Mouse (Mus musculus): Measurements from ENCODE around the gene Gm8094. TPM values are rescaled to one million over a fixed set of nuclear protein-coding genes. Genes with fewer than 3 reads are reported as not detected.
"Not testable (repeated sequence)": the region's sequence is repeated elsewhere in the genome, so short reads cannot be mapped to it uniquely, and the experiment has no call there.

The Gm8094 gene
- polyA plus RNA-seq (2015; fragmentation: Nextera tagmentation; extraction: Ambion mirVana), result 0.11 TPM in 1 of 2 replicates, not detected in the other

GRCm38 (mm10) chr14:43076543-43076942 lies at the start of gene Gm8094:
TSS of gene Gm8094 (minus strand) at chr14:43076643.
- H3K4me3 ChIP-seq (ENCODE audit: low read length); H3K27ac ChIP-seq (ENCODE audit: low read length); ATAC-seq (replicated peaks; ENCODE audit: extremely low read depth, insufficient read depth, low FRiP score); H3K4me2 ChIP-seq (ENCODE audit: low read depth, low read length); H3K9ac ChIP-seq (ENCODE audit: low read length); H3K9me3 ChIP-seq (replicated peaks; ENCODE audit: control insufficient read depth, low read length); H3K36me3 ChIP-seq (ENCODE audit: control insufficient read depth, insufficient read depth); H3K27me3 ChIP-seq (ENCODE audit: control insufficient read depth, insufficient read depth, low read length); H3K4me1 ChIP-seq (ENCODE audit: control insufficient read depth, insufficient read depth, low read length): not testable (repeated sequence)
- 77% methylated on average over 2 of the region's 2 CpGs for WGBS

- H3K9ac ChIP-seq (ENCODE audit: low read length); ATAC-seq (replicated peaks; ENCODE audit: extremely low read depth, insufficient read depth, low FRiP score); H3K4me3 ChIP-seq (ENCODE audit: low read length); H3K4me1 ChIP-seq (ENCODE audit: control insufficient read depth, insufficient read depth, low read length); H3K27ac ChIP-seq (ENCODE audit: low read length); H3K9me3 ChIP-seq (replicated peaks; ENCODE audit: control insufficient read depth, low read length); H3K36me3 ChIP-seq (ENCODE audit: control insufficient read depth, insufficient read depth); H3K4me2 ChIP-seq (ENCODE audit: low read depth, low read length); H3K27me3 ChIP-seq (ENCODE audit: control insufficient read depth, insufficient read depth, low read length): not testable (repeated sequence)
- WGBS, result 59% methylated on average over 1 of the region's 3 CpGs
Observed at GRCm38 (mm10) chr14:43119673-43120072, 43.2 kb upstream of the Gm8094 start.

- H3K4me2 ChIP-seq (ENCODE audit: low read depth, low read length); H3K9ac ChIP-seq (ENCODE audit: low read length); H3K4me3 ChIP-seq (ENCODE audit: low read length); H3K27me3 ChIP-seq (ENCODE audit: control insufficient read depth, insufficient read depth, low read length); H3K36me3 ChIP-seq (ENCODE audit: control insufficient read depth, insufficient read depth); ATAC-seq (replicated peaks; ENCODE audit: extremely low read depth, insufficient read depth, low FRiP score); H3K27ac ChIP-seq (ENCODE audit: low read length); H3K4me1 ChIP-seq (ENCODE audit: control insufficient read depth, insufficient read depth, low read length); H3K9me3 ChIP-seq (replicated peaks; ENCODE audit: control insufficient read depth, low read length): not testable (repeated sequence)
- 76% methylated on average over 3 of the region's 3 CpGs for WGBS
Observed at GRCm38 (mm10) chr14:43100301-43100700, 23.9 kb upstream of the Gm8094 start, which contains the start of gene Gm8104. TSS of gene Gm8104 (plus strand) at chr14:43100601.

DNA sequence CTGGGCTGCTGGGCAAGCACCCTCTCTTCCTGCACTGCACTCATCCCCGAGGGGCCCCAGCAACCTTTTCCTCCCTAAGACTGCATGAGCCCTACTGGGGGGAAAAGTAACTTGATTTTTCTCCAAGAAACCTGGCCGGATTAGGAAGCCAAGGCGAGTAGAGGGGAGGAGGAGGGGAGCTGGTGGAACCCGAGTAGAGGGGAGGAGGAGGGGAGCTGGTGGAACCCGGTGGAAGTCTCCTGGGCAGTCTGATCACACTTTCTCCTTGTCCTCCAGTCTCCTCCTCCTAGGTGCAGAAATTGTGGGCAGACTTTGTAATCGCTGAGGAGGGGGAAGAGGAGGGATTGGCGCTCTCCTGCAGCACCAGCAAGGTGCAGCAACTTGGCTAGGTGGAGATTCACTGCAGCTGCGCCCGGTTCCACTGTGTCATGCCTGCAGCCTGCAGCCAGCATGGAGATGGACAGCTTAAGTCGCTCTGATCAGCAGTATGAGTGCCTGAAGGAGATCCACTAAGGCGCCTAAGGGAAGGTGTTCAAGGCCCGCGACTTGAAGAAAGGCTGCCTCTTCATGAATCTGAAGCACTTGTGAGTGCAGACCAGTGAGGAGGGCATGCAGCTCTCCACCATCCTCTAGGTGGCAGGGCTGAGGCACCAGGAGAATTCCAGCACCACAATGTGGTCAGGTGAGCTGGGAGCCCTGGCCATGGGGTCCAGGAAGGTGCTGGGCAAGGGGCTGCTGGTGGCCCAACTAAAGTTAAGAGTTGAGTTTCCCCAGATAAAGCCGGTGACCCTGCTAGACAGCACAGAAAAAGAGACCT lies 12.9 kb upstream of the Gm8094 start:
- not testable (repeated sequence) for H3K4me1 ChIP-seq (ENCODE audit: control insufficient read depth, insufficient read depth, low read length); H3K9me3 ChIP-seq (replicated peaks; ENCODE audit: control insufficient read depth, low read length); H3K4me3 ChIP-seq (ENCODE audit: low read length); H3K4me2 ChIP-seq (ENCODE audit: low read depth, low read length); H3K27ac ChIP-seq (ENCODE audit: low read length); H3K36me3 ChIP-seq (ENCODE audit: control insufficient read depth, insufficient read depth); ATAC-seq (replicated peaks; ENCODE audit: extremely low read depth, insufficient read depth, low FRiP score); H3K9ac ChIP-seq (ENCODE audit: low read length); H3K27me3 ChIP-seq (ENCODE audit: control insufficient read depth, insufficient read depth, low read length)
- WGBS, result 50% methylated on average over 1 of the region's 14 CpGs

- ATAC-seq (replicated peaks; ENCODE audit: extremely low read depth, insufficient read depth, low FRiP score), result not testable (repeated sequence)
Observed at GRCm38 (mm10) chr14:43084936-43085730, 8.7 kb upstream of the Gm8094 start.

GRCm38 (mm10) chr14:43060179-43060578 lies 16.3 kb downstream of the Gm8094 start:
- H3K27me3 ChIP-seq (ENCODE audit: control insufficient read depth, insufficient read depth, low read length); ATAC-seq (replicated peaks; ENCODE audit: extremely low read depth, insufficient read depth, low FRiP score); H3K4me1 ChIP-seq (ENCODE audit: control insufficient read depth, insufficient read depth, low read length); H3K4me2 ChIP-seq (ENCODE audit: low read depth, low read length); H3K4me3 ChIP-seq (ENCODE audit: low read length); H3K27ac ChIP-seq (ENCODE audit: low read length); H3K9ac ChIP-seq (ENCODE audit: low read length); H3K36me3 ChIP-seq (ENCODE audit: control insufficient read depth, insufficient read depth); H3K9me3 ChIP-seq (replicated peaks; ENCODE audit: control insufficient read depth, low read length): not testable (repeated sequence)
- WGBS, result 54% methylated on average over 4 of the region's 4 CpGs

More at GRCm38 (mm10) chr14:43084936-43085730, 8.7 kb upstream of the Gm8094 start:
- H3K9ac ChIP-seq (ENCODE audit: low read length); H3K27me3 ChIP-seq (ENCODE audit: control insufficient read depth, insufficient read depth, low read length); H3K4me3 ChIP-seq (ENCODE audit: low read length); H3K4me1 ChIP-seq (ENCODE audit: control insufficient read depth, insufficient read depth, low read length); H3K36me3 ChIP-seq (ENCODE audit: control insufficient read depth, insufficient read depth); H3K4me2 ChIP-seq (ENCODE audit: low read depth, low read length); H3K9me3 ChIP-seq (replicated peaks; ENCODE audit: control insufficient read depth, low read length); H3K27ac ChIP-seq (ENCODE audit: low read length): not testable (repeated sequence)
- WGBS, result 50% methylated on average over 1 of the region's 1 CpGs

GRCm38 (mm10) chr14:43058063-43058462 lies 18.4 kb downstream of the Gm8094 start:
- H3K36me3 ChIP-seq (ENCODE audit: control insufficient read depth, insufficient read depth); H3K4me1 ChIP-seq (ENCODE audit: control insufficient read depth, insufficient read depth, low read length); H3K4me3 ChIP-seq (ENCODE audit: low read length); H3K27ac ChIP-seq (ENCODE audit: low read length); H3K9ac ChIP-seq (ENCODE audit: low read length); H3K4me2 ChIP-seq (ENCODE audit: low read depth, low read length); H3K9me3 ChIP-seq (replicated peaks; ENCODE audit: control insufficient read depth, low read length); H3K27me3 ChIP-seq (ENCODE audit: control insufficient read depth, insufficient read depth, low read length); ATAC-seq (replicated peaks; ENCODE audit: extremely low read depth, insufficient read depth, low FRiP score): not testable (repeated sequence)
- 71% methylated on average over 3 of the region's 3 CpGs for WGBS

Measured in heart, embryonic 16.5 days (tissue).